Mouse (Mus musculus): Measurements from ENCODE around the gene Ccdc146. TPM values are rescaled to one million over a fixed set of nuclear protein-coding genes. Genes with fewer than 3 reads are reported as not detected.
A peak's percentile ranks its signal among the peaks of the same experiment; 100 is the strongest.
"Not testable (repeated sequence)": the region's sequence is repeated elsewhere in the genome, so short reads cannot be mapped to it uniquely, and the experiment has no call there.

The Ccdc146 gene
- polyA plus RNA-seq, 1 experiment = 0.26 TPM

DNA sequence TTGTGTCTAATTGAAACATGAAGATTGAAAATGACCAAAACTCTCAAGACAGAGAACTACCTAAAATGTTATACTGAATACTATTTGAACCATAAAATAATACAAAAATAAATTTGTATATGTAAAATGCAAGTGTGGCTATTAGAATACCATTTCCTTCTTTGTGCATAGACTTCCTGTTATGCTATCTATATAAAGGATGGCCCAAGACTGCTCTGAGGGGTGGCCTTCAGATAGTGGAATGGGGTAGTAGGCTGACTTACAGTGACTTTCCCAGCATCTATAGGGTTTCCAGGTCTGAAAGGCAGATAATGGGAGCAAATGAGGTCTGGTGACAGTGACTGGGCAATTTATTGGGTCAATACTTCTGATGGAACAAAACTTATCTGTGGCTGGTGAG, 37.1 kb downstream of the Ccdc146 start:
- DNase-seq (ENCODE audit: low read depth) = no peak

DNA sequence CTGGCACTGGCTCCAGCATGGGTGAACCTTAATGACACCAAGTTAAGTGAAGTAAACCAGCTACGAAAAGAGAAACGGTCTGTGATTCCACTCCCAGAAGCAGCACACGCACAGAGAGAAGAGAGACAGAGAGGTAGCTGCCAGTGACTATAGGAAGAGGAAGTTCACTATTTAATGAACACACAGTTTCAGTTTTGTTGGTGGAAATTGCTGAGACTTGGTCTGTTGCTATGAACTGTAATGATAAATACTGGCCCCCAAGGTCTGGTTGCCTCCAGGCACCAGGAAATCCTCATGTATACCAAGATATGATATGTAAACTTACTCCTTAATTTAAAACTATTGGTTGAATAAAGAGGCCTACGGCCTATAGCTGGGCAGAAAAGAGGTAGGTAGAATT, 38.0 kb downstream of the Ccdc146 start:
- no peak for DNase-seq (ENCODE audit: low read depth)

DNA sequence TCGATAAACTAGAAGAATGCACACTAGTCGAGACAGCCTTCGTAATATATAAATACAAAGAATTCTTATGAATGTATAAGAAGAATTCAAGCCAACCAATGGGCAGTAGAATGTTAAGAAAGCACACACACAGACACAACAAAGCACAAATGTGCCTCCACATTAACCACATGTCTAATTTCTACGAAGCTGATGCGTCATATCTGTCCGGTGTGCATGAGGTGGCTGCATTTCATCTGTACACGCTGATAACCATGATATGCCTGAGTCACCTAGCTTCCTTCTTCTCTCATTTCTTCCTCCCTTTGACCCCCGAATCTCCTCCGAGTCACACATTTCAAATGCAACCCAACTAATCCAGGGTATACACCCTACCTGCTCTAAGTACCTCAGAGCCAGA, 39.5 kb downstream of the Ccdc146 start:
- DNase-seq (ENCODE audit: low read depth) = no peak

DNA sequence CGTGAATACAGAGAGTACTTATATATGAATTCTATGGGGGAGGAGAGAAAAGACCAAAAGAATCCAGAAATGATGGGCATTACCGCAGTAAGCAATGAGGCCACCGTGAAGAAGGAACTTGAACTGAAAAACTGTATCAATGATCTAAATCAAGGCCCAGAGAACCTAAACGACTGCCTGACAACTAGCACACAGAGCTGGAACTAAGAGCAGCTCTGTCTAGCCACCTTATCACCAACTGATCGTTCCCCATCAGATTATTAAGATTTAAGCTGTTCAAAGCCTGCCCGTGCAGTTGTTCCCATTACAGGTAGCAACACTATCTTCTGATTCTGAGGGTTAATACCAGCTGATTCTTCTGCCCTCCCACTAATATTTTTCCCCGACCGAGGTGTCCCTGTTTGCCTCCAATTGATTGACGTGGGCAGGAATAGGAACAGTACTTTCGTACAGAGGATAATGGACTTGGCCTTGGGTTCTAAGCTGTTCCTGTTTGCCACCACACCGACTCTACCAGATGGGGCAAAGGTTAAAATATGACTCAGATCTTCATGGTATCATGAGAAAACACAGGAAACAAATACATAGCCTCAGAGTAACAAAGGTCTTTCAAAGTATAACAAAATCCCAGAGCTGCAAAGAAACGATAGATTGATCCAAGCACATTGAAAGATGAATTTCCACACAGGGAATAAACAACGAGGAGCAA, 40.1 kb downstream of the Ccdc146 start:
- no peak for DNase-seq (ENCODE audit: low read depth)

DNA sequence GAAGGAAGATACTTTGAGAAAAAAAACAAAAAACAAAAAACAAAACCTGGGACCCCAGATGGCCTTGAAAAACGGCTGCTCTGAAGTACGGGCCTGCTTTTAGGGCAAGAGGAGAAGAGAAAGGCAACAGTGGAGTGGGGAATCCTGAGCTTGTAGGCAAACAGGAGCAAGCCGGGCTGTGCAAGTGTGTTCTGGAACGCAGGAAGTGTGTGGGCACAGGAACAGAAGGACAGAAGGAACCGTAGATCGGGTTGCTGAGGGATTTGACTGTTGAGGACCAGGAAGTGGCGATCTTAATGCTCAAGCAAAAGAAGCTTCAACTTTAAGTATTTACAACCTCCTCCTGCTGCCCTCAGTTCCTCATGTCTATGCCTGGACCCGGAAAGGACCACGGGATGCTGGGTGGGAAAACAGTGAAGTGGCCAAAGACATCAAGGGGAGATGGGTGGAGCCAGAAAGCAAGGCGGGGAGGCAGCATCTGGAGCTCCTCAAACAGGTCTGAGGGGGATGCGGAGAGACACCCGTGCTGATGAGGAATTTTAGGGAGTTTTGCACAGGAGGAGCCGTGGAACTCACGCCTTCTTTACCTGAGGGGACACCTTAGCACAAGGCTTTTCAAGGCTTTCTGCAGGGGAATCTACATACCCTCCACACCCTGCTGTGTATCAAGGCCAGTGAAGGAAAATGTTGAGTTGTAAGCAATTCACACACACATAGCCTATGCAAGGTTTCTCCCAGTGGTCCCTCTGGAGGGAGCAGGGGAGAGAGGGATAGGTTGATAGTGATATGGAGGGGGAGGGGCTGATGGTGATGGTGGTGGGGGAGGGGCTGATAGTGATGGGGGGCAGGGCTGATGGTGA, 40.9 kb downstream of the Ccdc146 start:
- DNase-seq (ENCODE audit: low read depth) = no peak

DNA sequence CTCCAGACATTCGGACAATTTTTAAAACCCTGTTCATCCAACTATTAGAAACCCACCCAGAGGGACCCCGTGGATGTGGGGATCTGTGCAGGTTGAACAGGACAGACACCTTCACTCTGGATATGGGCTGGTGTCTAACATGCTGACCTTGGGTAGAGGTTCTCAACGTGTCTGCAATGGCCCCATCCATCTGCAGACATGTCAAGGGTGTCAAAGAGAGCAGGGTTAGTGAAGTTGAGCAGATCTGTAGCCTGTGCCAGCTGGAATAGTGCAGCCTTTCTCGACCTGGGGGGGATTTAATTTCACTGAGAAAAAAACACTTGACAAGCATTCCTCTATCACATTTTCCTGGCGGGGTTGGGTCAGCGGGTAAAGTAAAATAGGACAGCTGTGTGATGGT, 41.8 kb downstream of the Ccdc146 start:
- DNase-seq (ENCODE audit: low read depth) = no peak

DNA sequence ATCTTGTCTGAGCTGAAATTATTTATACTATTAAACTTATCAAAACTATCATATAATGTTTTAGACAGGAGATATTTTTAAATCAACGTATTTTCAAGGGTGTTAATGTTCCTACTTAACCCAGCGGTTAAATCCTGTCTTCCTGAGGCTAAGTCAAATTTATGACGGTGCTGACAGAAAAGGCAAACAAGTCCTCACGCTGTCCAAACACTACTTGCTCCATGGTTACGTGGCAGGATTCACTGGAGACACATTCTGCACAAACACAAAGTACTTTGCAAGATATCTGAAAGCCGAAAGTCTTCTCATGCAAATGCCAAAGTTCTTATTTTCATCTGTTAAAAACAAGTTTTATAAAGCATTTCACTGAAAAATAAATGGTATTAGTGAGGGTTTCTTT, 42.5 kb downstream of the Ccdc146 start:
- no peak for DNase-seq (ENCODE audit: low read depth)

DNA sequence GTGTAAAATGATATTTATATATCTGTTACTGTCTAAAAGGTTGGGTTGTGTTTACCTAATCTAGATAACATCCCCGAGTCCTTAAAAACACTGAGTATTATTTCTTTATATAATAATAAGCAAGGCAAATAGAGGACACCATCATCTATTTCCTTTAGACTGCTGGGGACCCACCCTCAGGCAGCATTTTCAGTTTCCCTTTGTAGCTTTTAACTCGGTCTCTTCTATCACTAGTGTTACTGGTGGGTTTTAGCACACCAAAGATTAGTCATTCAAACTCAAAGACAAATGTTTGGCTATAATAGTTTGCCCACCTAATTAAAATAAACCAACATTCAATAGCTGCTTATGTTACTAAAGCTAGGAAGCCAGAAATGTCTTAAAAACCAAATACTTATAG, 46.1 kb downstream of the Ccdc146 start:
- DNase-seq (ENCODE audit: low read depth) = no peak

DNA sequence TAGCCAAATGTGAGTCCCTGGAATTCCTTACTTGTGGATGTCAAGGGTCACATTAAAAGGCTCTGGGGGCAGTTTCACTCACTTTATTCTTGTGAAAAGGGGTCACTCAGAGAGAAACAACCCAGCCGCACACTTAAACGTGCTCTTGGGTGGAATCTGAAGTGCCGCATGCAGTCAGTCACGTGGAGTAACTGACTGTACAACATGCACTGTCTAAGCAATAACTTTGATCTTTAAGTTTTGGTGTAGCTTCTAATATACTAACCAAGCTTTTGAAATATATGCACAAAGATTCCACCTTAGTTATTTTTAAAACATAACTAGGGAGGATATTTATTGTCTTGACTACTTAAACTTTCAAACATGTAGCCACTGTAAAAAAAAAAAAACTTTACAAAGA, 47.5 kb downstream of the Ccdc146 start:
- no peak for DNase-seq (ENCODE audit: low read depth)

DNA sequence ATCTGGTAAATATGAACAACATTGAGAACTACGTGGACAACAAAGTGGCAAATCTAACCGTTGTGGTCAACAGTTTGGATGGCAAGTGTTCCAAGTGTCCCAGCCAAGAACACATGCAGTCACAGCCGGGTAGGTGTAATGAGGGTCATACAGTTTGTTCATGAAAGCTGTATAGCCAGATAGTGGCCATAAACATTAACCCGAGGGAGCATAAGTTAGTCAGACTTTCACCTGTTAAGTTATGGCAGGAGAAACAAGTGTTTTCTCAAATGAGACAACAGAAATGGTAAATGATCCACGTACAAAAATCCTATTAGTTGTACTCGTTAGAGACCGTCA, 51.3 kb downstream of the Ccdc146 start:
- DNase-seq (ENCODE audit: low read depth) = no peak

DNA sequence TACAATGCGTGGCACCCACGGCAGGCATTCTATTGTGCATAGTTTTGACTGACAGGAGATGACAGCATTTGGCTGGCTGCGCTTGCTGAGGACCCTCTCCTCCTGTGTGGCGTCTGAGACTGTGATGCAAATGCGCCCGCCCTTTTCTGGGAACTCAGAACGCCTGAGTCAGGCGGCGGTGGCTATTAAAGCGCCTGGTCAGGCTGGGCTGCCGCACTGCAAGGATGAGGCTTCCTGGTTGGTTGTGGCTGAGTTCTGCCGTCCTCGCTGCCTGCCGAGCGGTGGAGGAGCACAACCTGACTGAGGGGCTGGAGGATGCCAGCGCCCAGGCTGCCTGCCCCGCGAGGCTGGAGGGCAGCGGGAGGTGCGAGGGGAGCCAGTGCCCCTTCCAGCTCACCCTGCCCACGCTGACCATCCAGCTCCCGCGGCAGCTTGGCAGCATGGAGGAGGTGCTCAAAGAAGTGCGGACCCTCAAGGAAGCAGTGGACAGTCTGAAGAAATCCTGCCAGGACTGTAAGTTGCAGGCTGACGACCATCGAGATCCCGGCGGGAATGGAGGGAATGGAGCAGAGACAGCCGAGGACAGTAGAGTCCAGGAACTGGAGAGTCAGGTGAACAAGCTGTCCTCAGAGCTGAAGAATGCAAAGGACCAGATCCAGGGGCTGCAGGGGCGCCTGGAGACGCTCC, 51.8 kb downstream of the Ccdc146 start, which contains the start of gene Fgl2:
Gene Fgl2, plus strand, starts transcription at position 150 of the 687 bp plus-strand sequence.
- no peak for DNase-seq (ENCODE audit: low read depth)

DNA sequence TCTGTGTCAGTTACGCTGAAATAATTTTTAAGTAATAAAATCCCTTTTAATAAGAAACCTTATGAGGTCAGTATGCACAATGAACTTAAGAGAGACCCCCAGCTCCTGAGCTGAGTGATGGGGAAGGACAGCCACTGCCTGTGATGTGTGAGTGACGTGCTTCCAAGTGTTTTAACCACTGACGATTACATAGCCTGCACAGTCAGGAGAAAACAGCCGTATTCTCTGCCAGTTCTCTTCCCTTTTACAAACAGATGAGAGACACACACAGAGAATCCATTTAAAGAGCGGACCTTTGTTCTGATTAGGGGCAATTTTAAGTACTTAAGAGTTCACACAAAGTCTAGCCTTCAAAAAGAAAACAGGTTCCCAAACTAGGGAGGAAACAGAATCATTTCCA, 52.6 kb downstream of the Ccdc146 start:
- no peak for DNase-seq (ENCODE audit: low read depth)

DNA sequence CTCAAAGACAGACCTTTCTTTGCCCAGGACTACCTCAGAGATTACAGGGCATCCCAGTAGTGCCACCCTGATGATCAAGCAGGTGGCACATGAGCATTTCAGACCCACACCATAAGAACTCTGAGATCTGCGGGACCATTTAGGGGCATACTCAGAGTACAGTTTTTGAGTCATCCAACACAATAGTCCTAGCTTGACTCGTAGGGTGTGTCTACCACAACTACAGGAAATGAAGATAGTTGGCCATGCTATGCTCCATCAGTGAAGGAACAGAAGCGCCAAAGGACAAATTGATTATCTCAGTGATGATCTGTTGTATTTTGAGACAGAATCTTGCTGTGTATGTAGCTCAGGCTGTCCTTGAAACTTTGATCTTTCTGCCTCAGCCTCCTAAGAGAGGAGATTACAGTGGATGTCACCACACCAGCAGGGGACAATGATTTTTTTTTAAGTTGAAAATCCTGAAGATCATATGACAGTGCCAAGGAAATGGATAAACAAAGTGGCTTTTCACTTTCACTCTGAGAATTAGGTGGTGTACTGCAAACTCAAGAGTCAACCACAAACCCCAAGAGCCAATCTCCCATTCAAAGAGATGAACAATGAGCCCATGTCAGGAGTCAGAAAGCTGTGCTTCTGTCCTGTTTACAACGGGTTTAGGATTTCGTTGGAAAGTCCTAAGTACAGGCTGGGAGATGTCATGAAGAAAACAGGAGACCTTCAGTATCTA, 54.1 kb downstream of the Ccdc146 start:
- no peak for DNase-seq (ENCODE audit: low read depth)

DNA sequence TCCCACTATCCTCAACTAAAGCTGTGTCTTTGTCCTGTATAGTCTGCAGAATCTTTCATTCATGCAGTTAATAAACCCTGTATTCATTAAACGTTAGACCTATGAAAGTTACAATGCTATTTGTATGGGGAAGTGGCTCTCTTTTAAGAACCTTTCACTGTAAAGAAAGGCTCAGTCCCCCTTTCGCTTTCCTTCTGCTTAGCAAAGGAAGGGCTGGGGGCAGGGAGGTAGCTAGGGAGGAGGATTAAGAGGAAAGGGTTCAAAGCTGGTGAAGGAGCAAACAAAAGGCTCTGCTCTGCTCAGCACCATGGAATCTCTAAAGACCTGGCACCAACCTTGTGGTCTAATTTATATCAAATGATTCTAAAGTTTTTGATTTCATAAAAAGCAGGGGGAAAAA, 57.0 kb downstream of the Ccdc146 start:
- no peak for DNase-seq (ENCODE audit: low read depth)

DNA sequence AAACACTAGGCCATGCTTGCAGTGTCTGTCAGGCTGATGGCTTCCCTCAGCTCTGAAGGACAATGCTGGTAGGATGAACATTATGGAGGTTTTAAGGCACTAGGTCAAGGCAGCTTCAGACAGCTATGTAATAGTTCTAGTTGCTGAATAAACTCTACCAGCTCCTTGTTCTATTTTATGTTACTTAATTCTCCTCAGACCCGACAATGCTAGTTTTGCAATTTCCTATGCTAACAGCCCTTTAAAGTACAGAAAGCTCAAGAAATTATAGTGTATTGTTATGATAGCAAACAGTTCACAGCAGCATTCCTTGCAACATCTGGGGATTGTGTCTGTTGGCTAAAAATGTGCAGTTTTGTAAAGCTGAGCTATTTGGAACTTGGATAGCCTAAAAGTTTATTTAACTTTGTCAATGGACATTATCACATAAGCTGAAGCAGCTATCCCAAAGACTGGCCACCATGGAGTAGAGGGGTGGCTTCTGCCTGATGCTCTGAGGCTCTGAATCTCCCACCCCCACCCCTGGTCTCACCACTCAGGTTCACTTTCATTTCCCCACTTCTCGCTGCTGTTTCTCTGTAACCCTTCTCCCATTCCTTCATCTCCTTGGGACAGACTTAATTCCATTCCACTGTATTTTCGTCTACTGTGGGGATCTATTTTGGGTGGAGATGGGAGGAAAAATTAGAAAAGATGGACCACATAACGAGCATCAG, 58.0 kb downstream of the Ccdc146 start:
- DNase-seq (ENCODE audit: low read depth) = no peak

DNA sequence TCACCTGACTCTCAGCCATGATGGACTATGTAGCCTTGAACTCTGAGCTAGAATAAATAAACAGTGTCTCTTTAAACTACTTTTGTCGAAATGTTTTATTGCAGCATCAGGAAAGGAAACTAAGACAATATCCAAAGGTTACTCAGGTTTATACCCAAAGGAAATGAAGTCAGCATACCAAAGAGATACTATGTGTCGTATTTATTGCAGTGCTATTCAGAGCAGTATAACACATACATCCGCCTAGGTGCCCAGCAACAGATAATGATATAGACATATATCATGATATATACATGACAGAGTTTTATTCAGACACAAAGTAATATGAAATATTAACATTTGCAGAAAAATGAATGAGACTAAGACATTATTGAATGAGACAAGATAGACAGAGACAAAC, 61.1 kb downstream of the Ccdc146 start:
- DNase-seq (ENCODE audit: low read depth) = no peak

DNA sequence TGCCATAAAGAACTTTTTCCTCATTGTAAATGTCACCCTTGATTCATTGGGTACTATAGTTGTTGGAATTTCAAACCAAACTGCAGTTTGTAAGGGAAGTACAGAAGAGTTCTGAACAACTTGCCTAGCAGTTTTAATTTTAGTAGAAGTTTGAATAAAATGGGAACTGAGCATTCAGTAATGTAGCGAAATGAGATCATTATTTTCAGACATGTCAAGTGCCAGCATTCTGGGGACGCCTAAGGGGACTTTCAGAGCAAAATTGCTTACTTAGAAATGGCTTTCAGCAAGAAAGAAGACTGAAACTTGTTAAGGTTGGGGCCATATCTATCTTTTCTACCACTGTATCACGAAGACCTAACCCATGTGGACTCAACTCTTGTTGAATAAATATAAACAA, 65.8 kb downstream of the Ccdc146 start:
- no peak for DNase-seq (ENCODE audit: low read depth)

DNA sequence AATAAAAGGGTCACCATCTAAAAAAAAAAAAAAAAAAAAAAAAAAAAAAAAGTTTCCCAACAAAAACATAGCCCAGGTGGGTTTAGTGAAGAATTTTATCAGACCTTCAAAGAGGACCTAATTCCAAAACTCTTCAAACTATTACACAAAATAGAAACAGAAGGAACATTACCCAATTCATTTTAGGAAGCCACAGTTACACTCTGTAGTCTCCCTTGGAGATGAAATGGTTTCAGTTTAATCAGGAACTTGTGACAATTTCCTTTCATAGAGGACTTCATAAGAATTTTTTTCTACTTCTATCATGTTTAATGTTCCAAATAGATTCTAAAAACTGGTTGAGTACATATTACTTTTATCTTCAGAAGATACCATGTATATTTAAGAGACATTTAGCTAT, 72.8 kb downstream of the Ccdc146 start:
- DNase-seq (ENCODE audit: low read depth) = no peak

DNA sequence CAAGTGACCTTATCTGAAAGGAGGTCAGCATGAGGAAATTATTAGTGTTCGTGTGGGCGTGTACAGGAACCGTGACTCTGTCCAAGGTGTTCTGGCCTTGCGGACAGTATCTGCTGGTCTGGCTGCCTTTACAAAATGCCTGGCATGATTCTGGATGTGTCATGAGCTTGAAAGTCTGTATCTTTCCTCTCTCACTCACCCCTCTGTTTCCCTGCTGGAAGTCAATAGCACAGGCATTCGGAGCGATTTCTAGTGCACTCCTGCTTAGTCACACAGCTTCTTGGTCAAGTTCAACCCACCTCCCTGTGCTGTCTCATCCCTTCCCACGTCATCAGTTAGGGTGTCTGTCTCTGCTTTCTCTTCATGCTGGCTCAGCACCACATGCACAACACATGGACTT, 76.1 kb downstream of the Ccdc146 start:
- DNase-seq (ENCODE audit: low read depth) = peak; percentile 6

DNA sequence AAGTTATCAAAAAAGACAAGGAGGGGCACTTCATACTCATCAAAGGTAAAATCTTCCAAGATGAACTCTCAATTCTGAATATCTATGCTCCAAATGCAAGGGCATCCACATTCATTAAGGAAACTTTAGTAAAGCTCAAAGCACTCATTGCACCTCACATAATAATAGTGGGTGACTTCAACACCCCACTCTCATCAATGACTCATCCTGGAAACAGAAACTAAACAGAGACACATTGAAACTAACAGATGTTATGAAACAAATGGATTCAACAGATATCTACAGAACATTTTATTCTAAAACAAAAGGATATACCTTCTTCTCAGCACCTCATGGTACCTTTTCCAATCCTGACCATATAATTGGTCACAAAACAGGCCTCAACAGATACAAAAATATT, 82.2 kb downstream of the Ccdc146 start:
- not testable (repeated sequence) for DNase-seq (ENCODE audit: low read depth)

DNA sequence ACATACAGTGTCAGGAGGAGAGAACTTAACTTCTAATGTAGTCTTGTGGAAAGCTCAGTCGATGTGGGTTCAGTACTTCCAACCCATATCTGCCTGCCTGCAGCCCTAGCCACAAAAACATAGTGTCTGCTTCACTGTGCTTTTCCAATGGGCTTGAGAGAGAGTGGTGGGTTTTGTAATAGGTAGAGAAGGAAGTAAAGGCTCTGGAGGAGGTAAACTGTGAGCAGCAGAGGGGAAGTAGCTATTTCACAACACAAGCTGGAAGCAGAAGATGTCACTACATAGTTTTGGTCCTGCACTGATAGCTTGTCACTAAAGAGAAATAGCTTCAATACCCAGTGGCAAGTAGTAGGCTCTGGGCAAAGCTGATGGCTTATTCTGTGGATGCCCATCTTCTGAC, 92.4 kb downstream of the Ccdc146 start:
- DNase-seq (ENCODE audit: low read depth) = no peak

DNA sequence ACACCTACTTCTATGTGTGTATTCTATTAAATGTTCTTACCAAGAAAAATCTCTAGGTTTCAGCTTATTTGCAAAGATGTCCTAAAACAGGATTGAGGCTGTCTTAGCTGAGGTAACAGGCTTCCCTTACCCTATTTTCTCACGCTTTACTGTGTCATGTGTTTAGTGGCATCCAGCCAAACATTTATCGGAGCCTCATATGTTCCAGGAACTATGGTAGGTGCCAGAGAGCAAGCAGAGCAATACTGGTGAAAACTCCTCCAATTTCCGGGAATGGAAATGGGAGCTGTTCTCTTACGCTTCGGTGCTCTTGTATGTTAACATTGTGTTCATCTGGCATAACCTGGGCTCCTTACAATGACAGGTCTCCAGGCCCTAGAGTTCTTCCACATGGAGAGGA, 92.8 kb downstream of the Ccdc146 start:
- no peak for DNase-seq (ENCODE audit: low read depth)

All from gonadal fat pad, adult 2 months (tissue).